ENCODE assay signal across 8 mouse cellular contexts in genomic region chr9:80164191-80164590, GRCm38 (mm10). TPM values are rescaled to one million over a fixed set of nuclear protein-coding genes. Genes with fewer than 3 reads are reported as not detected.
A peak's percentile ranks its signal among the peaks of the same experiment; 100 is the strongest.
DNase-seq lines count a peak whose midpoint lies in the region; ATAC-seq and TF ChIP-seq lines count a peak whose summit lies in the region.

No protein-coding gene starts in this region.

- peak overlapping the region; percentile 69 for H3K9ac ChIP-seq in heart, embryonic 13.5 days
- H3K9ac ChIP-seq in MEL (ENCODE audit: control insufficient read depth, low read depth, low read length, poor library complexity, severe bottlenecking) = peak overlapping the region; percentile 11; the same call in 1 of the 2 replicates
- no peak overlapping the region for H3K9ac ChIP-seq in forebrain, embryonic 15.5 days (replicated peaks)
- peak overlapping the region; percentile 15; the same call in 1 of the 2 replicates for H3K9ac ChIP-seq in liver, embryonic 15.5 days
- no peak overlapping the region for H3K9ac ChIP-seq in stomach, embryonic 14.5 days (replicated peaks; ENCODE audit: low read depth, low read length)

- peak overlapping the region; percentile 74 for H3K4me2 ChIP-seq in heart, embryonic 13.5 days
- peak overlapping the region; percentile 82 for H3K4me2 ChIP-seq in forebrain, embryonic 15.5 days (replicated peaks)
- H3K4me2 ChIP-seq in liver, embryonic 15.5 days = peak overlapping the region; percentile 96
- peak overlapping the region; percentile 75 for H3K4me2 ChIP-seq in stomach, embryonic 14.5 days (replicated peaks; ENCODE audit: low read depth, low read length)

- TF ChIP-seq RAD21 in MEL (IDR thresholded peaks at IDR 0.05; ENCODE audit: low read depth, low read length) = no peak

- TF ChIP-seq EP300 in MEL (IDR thresholded peaks at IDR 0.05; ENCODE audit: low read depth in 1 of 2, low read length in 2 of 2) = no peak; a peak in 1 of 4 replicates

- 3% methylated on average over 13 of the region's 13 CpGs for WGBS in heart, embryonic 13.5 days
- 2% methylated on average over 13 of the region's 13 CpGs for WGBS in forebrain, embryonic 15.5 days
- WGBS in liver, embryonic 15.5 days (ENCODE audit: insufficient replicate concordance) = 4% methylated on average over 13 of the region's 13 CpGs
- 3% methylated on average over 13 of the region's 13 CpGs for WGBS in stomach, embryonic 14.5 days

- peak overlapping the region; percentile 71 for H3K4me3 ChIP-seq in heart, embryonic 13.5 days
- peak overlapping the region; percentile 69 to 91 for H3K4me3 ChIP-seq in MEL (ENCODE audit: control insufficient read depth in 1 of 2, insufficient read depth in 1 of 2, low read depth in 2 of 2, low read length in 2 of 2)
- H3K4me3 ChIP-seq in forebrain, embryonic 15.5 days = peak overlapping the region; percentile 94
- H3K4me3 ChIP-seq in liver, embryonic 15.5 days (replicated peaks) = peak overlapping the region; percentile 71
- H3K4me3 ChIP-seq in stomach, embryonic 14.5 days (ENCODE audit: low read depth, low read length) = peak overlapping the region; percentile 89

- no peaks in the 10 kb centered on the region for H3K27me3 ChIP-seq in heart, embryonic 13.5 days (replicated peaks)
- H3K27me3 ChIP-seq in MEL (ENCODE audit: control insufficient read depth in 1 of 2, insufficient read depth in 2 of 2, low read length in 2 of 2) = peaks cover 0 to 2% of the 10 kb centered on the region in 2 experiments; a peak in 2 of 4 replicates
- no peaks in the 10 kb centered on the region for H3K27me3 ChIP-seq in forebrain, embryonic 15.5 days
- peaks cover 32% of the 10 kb centered on the region for H3K27me3 ChIP-seq in liver, embryonic 15.5 days
- no peaks in the 10 kb centered on the region for H3K27me3 ChIP-seq in stomach, embryonic 14.5 days (ENCODE audit: control insufficient read depth, insufficient read depth, low read length)

- H3K36me3 ChIP-seq in heart, embryonic 13.5 days = no peaks in the 10 kb centered on the region
- H3K36me3 ChIP-seq in MEL (ENCODE audit: control insufficient read depth in 1 of 2, insufficient read depth in 2 of 2, low read length in 2 of 2) = peaks cover 0 to 11% of the 10 kb centered on the region in 2 experiments; a peak in 2 of 4 replicates
- H3K36me3 ChIP-seq in forebrain, embryonic 15.5 days = no peaks in the 10 kb centered on the region
- H3K36me3 ChIP-seq in liver, embryonic 15.5 days (replicated peaks) = no peaks in the 10 kb centered on the region
- no peaks in the 10 kb centered on the region for H3K36me3 ChIP-seq in stomach, embryonic 14.5 days (ENCODE audit: control insufficient read depth, insufficient read depth, low read length)

- no peak for TF ChIP-seq POLR2A in MEL (IDR thresholded peaks at IDR 0.05; ENCODE audit: control insufficient read depth in 1 of 2, insufficient read depth in 1 of 2, low read depth in 1 of 2, low read length in 2 of 2, poor library complexity in 1 of 2)

- no peak overlapping the region for H3K27ac ChIP-seq in heart, embryonic 13.5 days (replicated peaks)
- H3K27ac ChIP-seq in MEL (ENCODE audit: control insufficient read depth, low read depth, low read length) = no peak overlapping the region
- no peak overlapping the region for H3K27ac ChIP-seq in forebrain, embryonic 15.5 days (replicated peaks)
- no peak overlapping the region for H3K27ac ChIP-seq in liver, embryonic 15.5 days (replicated peaks)
- H3K27ac ChIP-seq in stomach, embryonic 14.5 days (ENCODE audit: low read length) = no peak overlapping the region; the same call in 1 of the 2 replicates

- H3K4me1 ChIP-seq in heart, embryonic 13.5 days = peaks cover 10% of the 10 kb centered on the region
- H3K4me1 ChIP-seq in MEL (ENCODE audit: control insufficient read depth in 1 of 2, insufficient read depth in 2 of 2, low read length in 2 of 2) = peaks cover 2 to 5% of the 10 kb centered on the region in 2 experiments; a peak in 3 of 4 replicates
- H3K4me1 ChIP-seq in forebrain, embryonic 15.5 days = peaks cover 8% of the 10 kb centered on the region
- H3K4me1 ChIP-seq in liver, embryonic 15.5 days (replicated peaks) = peaks cover 19% of the 10 kb centered on the region
- peaks cover 7% of the 10 kb centered on the region; the same call in 1 of the 2 replicates for H3K4me1 ChIP-seq in stomach, embryonic 14.5 days (ENCODE audit: control insufficient read depth, insufficient read depth, low read length)

- no peaks in the 10 kb centered on the region for H3K79me2 ChIP-seq in MEL (ENCODE audit: control insufficient read depth, insufficient read depth, low read length, poor library complexity)

- TF ChIP-seq CTCF in MEL (IDR thresholded peaks at IDR 0.05 in 2 of 3, conservative IDR thresholded peaks at IDR 0.05 in 1 of 3; ENCODE audit: control insufficient read depth in 1 of 3, insufficient read depth in 1 of 3, low read depth in 2 of 3, low read length in 3 of 3, poor library complexity in 1 of 3, severe bottlenecking in 1 of 3) = no peak

- H3K9me3 ChIP-seq in heart, embryonic 13.5 days = no peaks in the 10 kb centered on the region
- no peaks in the 10 kb centered on the region for H3K9me3 ChIP-seq in MEL (replicated peaks; ENCODE audit: insufficient read depth, low read length)
- no peaks in the 10 kb centered on the region for H3K9me3 ChIP-seq in forebrain, embryonic 15.5 days
- H3K9me3 ChIP-seq in liver, embryonic 15.5 days (replicated peaks) = no peaks in the 10 kb centered on the region
- H3K9me3 ChIP-seq in stomach, embryonic 14.5 days (ENCODE audit: control insufficient read depth, low read depth, low read length) = no peaks in the 10 kb centered on the region

- no peak for DNase-seq in heart, adult 18-20 months
- DNase-seq in MEL (ENCODE audit: low read depth, low spot score) = peak; percentile 59
- DNase-seq in thymus, postnatal 0 days (ENCODE audit: low spot score) = no peak
- no peak for DNase-seq in cerebellum, postnatal 4 days (ENCODE audit: low spot score in 2 of 2)

- no peak for ATAC-seq in heart, embryonic 13.5 days (ENCODE audit: extremely low read depth, insufficient number of reproducible peaks, low FRiP score, low TSS enrichment)
- peak; percentile 3 for ATAC-seq in forebrain, embryonic 15.5 days (replicated peaks)
- ATAC-seq in liver, embryonic 15.5 days (ENCODE audit: insufficient read depth) = no peak
- ATAC-seq in stomach, embryonic 14.5 days (ENCODE audit: insufficient number of reproducible peaks, insufficient read depth, low FRiP score, low read depth) = no peak; the same call in 1 of the 2 replicates

TF ChIP-seq in MEL, 35 proteins besides CTCF, POLR2A, EP300 and RAD21:
- TF ChIP-seq NRF1 (IDR thresholded peaks at IDR 0.05; ENCODE audit: insufficient read depth, low read depth, low read length, poor library complexity, severe bottlenecking) (0 out of 2 replicates have a peak, but pooled peaks have one; percentile 7), MAFK (IDR thresholded peaks at IDR 0.05; ENCODE audit: borderline replicate concordance, low read depth, low read length) (no peak), ZC3H11A (IDR thresholded peaks at IDR 0.05; ENCODE audit: low read depth, low read length) (no peak)

RNA-seq across cellular contexts. Expression of gene Myo6, which starts 0.6 kb away (rescaled TPM):
- 10.1 TPM in 2 replicates for polyA plus RNA-seq in heart, embryonic 13.5 days (2015; fragmentation: Nextera tagmentation; extraction: Ambion mirVana)
- total RNA-seq in heart, adult 18-20 months (2021) = 10 to 100 TPM; 10.5 to 10.8 TPM
- total RNA-seq in MEL (2012; rRNA removed) = 1.2 and 1.5 TPM in 2 replicates
- polyA plus RNA-seq in MEL (2012; ENCODE audit: insufficient read depth in 1 of 2, insufficient read length in 2 of 2, low read depth in 1 of 2, low replicate concordance in 2 of 2, missing spikeins in 1 of 2) = 1 to 10 TPM in 1 of 2 experiments, not detected in 1; 1.6 TPM
- polyA plus RNA-seq in forebrain, embryonic 15.5 days (2015; fragmentation: Nextera tagmentation; extraction: Ambion mirVana) = 12.8 and 13.5 TPM in 2 replicates
- 2.7 and 2.9 TPM in 2 replicates for polyA plus RNA-seq in liver, embryonic 15.5 days (2015; fragmentation: Nextera tagmentation; extraction: Ambion mirVana)
- polyA plus RNA-seq in stomach, embryonic 14.5 days (2014; fragmentation: Nextera tagmentation; extraction: Ambion mirVana) = 50.6 and 54.9 TPM in 2 replicates
- polyA plus RNA-seq in thymus, postnatal 0 days (2015; fragmentation: Nextera tagmentation; extraction: Ambion mirVana) = 52.5 and 66.3 TPM in 2 replicates

Comparison
In these comparisons a context has a peak if more than half of its experiments do, and no peak if none do; other contexts are left out.
1. H3K9ac ChIP-seq: peak in heart, embryonic 13.5 days (single experiment), MEL (single experiment) and liver, embryonic 15.5 days (single experiment); none in forebrain, embryonic 15.5 days (single experiment) and stomach, embryonic 14.5 days (single experiment).
2. Peak in every context shown above with its lines, with median percentiles within 50 percentile points of each other: H3K4me2 ChIP-seq and H3K4me3 ChIP-seq.